Mouse (Mus musculus) forebrain, postnatal 0 days (tissue): ENCODE results near the gene Ubtd2. TPM values are rescaled to one million over a fixed set of nuclear protein-coding genes. Genes with fewer than 3 reads are reported as not detected.

Source experiments
- ATAC-seq: fragments of 200-750 bp; cut with Nextera tagmentation; 2 replicates; pipeline ENCODE4 v1.8.0; 2017; ENCODE audit warnings: mild to moderate bottlenecking, moderate library complexity
- DNase-seq: peaks from one replicate; pipeline ENCODE4 v3.0.0-alpha.2; 2015
- H3K27ac ChIP-seq: fragments of 300-500 bp; sonication (generic); 2 replicates; pipeline ENCODE4 v1.5.1; 2014; ENCODE audit warnings: low read depth, mild to moderate bottlenecking, antibody characterized with exemption, low read length, moderate library complexity, mixed read lengths
- H3K27me3 ChIP-seq: fragments of 300-500 bp; sonication (generic); 2 replicates; pipeline ENCODE4 v1.6.1; 2014; ENCODE audit warnings: mild to moderate bottlenecking, low read length, mixed read lengths; ENCODE audit not compliant: insufficient read depth
- H3K36me3 ChIP-seq: fragments of 300-500 bp; sonication (generic); 2 replicates; pipeline ENCODE4 v1.6.1; 2014; ENCODE audit warnings: mild to moderate bottlenecking, moderate library complexity; ENCODE audit not compliant: insufficient read depth
- H3K4me1 ChIP-seq: fragments of 300-500 bp; sonication (generic); 2 replicates; pipeline ENCODE4 v1.6.1; 2014; ENCODE audit warnings: antibody characterized with exemption; ENCODE audit not compliant: insufficient read depth
- H3K4me2 ChIP-seq: fragments of 300-500 bp; sonication (generic); 2 replicates; pipeline ENCODE4 v1.6.1; 2014; ENCODE audit warnings: low read depth, mild to moderate bottlenecking, moderate library complexity
- H3K4me3 ChIP-seq: fragments of 300-500 bp; sonication (generic); 2 replicates; pipeline ENCODE4 v1.5.1; 2014; ENCODE audit warnings: low read depth, low read length, mixed read lengths
- H3K9ac ChIP-seq: fragments of 300-500 bp; sonication (generic); 2 replicates; pipeline ENCODE4 v1.6.1; 2014; ENCODE audit warnings: mild to moderate bottlenecking
- H3K9me3 ChIP-seq: fragments of 300-500 bp; sonication (generic); 2 replicates; pipeline ENCODE4 v1.6.1; 2016; ENCODE audit warnings: low read length
- CTCF ChIP-seq: sonication (generic); IDR thresholded peaks from 2 replicates; pipeline ENCODE4 v1.5.1; 2016; ENCODE audit warnings: antibody characterized with exemption, control low read depth, low read depth
- WGBS: fragments of 180-500 bp; shearing (Covaris S2); extraction: QIAGEN DNeasy Blood & Tissue Kit; methylation state at CpG from one replicate; pipeline ENCODE4 v1.1.7; 2014; 5-methylcytosine and 5-hydroxymethylcytosine counted together
- polyA plus RNA-seq: library from polyadenylated mRNA; unstranded; fragments of >200 nt; fragmentation: Nextera tagmentation; extraction: Ambion mirVana; gene quantifications from 2 replicates; pipeline ENCODE4 v1.2.1, GENCODE M21; 2015
- total RNA-seq: library from RNA; depleted of rRNA; stranded (reverse); fragments of >200 nt; gene quantifications from 2 replicates; pipeline ENCODE4 v1.2.3, GENCODE M21; 2014

Gene Ubtd2
- total and polyA plus RNA-seq, 2 experiments from 2014 or later, result 36.0 to 56.1 TPM

DNA sequence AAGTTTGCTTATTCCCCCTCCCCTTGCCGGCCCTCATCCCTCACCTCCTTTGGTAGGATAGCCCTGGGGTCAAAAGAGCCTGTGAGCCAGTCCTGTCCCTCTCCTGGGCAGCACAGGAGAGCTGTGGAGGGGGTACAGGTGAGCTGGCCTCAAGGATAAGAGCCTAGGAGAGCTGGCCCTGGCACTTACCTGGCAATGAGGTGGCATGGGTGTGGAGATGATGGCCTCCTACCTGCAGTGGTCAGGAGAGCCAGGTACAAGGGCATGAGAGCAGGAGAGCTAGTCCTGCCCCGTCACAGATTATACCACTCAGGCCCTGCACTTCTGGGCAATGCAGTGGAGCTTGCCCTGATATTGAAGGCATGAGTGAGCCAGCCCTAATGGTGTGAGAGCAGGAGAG, 9.1 kb downstream of the Ubtd2 start:
- no peak; the same call in 1 of the 2 replicates for ATAC-seq
- no peaks in the 10 kb centered on the region for H3K36me3 ChIP-seq
- WGBS, result 71% methylated on average over 2 of the region's 2 CpGs

DNA sequence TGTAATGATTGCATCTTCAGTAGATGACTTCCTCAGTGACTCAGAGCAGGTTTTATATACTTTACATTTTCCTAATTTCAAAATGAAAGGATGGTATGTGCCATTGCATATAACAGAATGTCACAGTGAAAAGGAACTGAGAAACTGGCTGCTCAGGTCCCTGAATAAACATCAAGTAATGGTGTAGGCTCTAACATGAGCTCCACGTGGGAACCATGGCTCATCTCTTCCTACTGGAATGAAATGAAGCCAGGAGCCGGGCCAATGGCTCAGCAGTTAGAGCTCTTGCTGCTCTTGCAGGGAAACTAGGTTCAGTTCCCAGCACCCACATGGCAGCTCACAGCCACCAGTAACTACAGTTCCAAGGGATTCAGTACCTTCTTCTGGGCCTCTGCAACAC, 16.8 kb downstream of the Ubtd2 start:
- Histone ChIP-seq H3K27me3 (no peaks in the 10 kb centered on the region), H3K9me3 (no peaks in the 10 kb centered on the region), H3K4me1 (no peaks in the 10 kb centered on the region), H3K4me3 (no peak overlapping the region), H3K36me3 (no peaks in the 10 kb centered on the region), H3K27ac (no peak overlapping the region), H3K9ac (no peak overlapping the region), H3K4me2 (no peak overlapping the region)
- no peak for TF ChIP-seq CTCF
- ATAC-seq (no peak), DNase-seq (no peak)
- 74% methylated on average over 2 of the region's 2 CpGs for WGBS

More for the DNA sequence above, 9.1 kb downstream of the Ubtd2 start:
- Histone ChIP-seq H3K9me3 (no peaks in the 10 kb centered on the region), H3K9ac (no peak overlapping the region), H3K4me3 (no peak overlapping the region), H3K27me3 (no peaks in the 10 kb centered on the region), H3K4me1 (no peaks in the 10 kb centered on the region), H3K27ac (no peak overlapping the region), H3K4me2 (no peak overlapping the region)
- no peak for TF ChIP-seq CTCF
- DNase-seq, result no peak

DNA sequence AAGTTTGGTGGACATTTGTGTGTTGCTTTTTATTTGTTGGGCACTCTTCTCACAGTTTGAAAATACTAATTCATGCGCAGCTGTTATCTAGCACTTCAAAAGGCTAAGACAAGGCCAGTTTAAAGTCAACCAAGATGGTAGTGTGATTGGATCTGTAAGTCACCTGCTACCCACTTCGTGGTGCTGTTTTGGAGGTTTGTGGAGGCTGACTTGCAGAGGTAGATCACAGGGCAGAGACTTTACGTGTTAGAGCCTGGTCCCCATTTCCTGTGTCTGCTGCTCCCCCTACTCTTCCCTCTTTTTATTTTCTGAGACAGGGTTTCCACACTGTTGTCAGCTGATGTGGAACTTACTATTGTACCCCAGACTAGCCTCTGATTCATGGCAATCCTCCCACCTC, 19.6 kb downstream of the Ubtd2 start:
- Histone ChIP-seq H3K4me1 (no peaks in the 10 kb centered on the region), H3K27ac (no peak overlapping the region), H3K4me2 (no peak overlapping the region), H3K36me3 (no peaks in the 10 kb centered on the region), H3K27me3 (no peaks in the 10 kb centered on the region), H3K9ac (no peak overlapping the region), H3K9me3 (no peaks in the 10 kb centered on the region), H3K4me3 (no peak overlapping the region)
- WGBS, result 86% methylated on average over 3 of the region's 3 CpGs
- DNase-seq (no peak), ATAC-seq (no peak)
- no peak for TF ChIP-seq CTCF

DNA sequence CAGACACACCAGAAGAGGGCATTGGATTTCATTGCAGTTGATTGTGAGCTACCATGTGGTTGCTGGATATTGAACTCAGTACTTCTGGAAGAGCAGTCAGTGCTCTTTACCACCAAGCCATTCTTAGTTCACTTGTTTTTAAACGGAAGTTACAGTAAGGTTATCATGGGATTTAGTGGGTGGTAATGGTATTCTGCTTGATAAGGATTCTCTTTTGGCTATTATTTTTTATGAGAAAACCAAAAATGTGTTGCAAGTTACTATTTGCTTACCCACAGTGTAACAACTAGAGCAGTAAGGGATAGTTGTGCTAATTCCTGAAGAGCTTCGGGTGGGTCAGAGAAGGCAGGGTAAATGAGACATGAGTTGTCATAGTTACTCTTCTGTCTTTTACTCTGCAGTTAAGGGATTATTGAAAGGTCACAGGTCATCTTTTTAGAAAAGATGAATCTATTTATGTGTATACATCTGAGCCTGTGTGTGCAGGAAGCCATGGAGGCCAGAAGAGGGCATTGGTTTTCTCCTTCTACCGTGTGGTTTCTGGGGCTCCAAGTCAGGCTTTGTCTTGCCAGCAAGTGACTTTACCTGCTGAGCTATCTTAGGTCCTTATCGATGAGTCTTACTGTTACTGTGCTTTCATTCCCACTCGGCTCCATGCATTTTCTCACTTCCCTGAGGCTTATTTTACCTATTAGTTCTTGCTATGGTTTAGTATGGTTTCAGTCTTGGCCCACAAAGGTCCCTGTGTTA, 20.5 kb downstream of the Ubtd2 start:
- Histone ChIP-seq H3K27ac (no peak overlapping the region), H3K4me1 (no peaks in the 10 kb centered on the region), H3K9me3 (no peaks in the 10 kb centered on the region), H3K36me3 (no peaks in the 10 kb centered on the region), H3K27me3 (no peaks in the 10 kb centered on the region), H3K9ac (no peak overlapping the region), H3K4me2 (no peak overlapping the region), H3K4me3 (no peak overlapping the region)
- DNase-seq (no peak), ATAC-seq (no peak)
- TF ChIP-seq CTCF, result no peak
- WGBS, result 88% methylated on average over 5 of the region's 5 CpGs

DNA sequence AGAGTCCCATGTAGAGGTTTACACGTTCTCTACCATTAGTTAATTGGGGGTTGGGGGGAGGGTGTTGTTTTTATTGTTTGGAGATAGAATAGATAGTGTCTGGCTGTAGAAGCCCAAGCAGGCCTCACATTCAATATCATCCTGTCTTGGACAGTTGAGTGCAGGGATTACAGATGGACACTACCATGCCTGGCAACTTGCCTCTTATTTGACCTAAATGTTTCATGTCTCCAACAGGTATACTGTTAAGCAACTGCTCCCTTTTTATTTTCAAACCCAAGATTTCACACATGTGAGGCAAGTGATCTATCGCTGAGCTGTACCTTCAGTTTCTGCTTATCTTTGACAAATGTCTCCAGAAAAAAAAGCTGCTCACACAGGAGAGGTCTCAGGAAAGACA, 26.4 kb downstream of the Ubtd2 start:
- H3K9me3 ChIP-seq, result no peaks in the 10 kb centered on the region
- no peaks in the 10 kb centered on the region for H3K36me3 ChIP-seq
- H3K27ac ChIP-seq, result no peak overlapping the region
- H3K4me3 ChIP-seq, result no peak overlapping the region
- no peak overlapping the region for H3K9ac ChIP-seq
- H3K27me3 ChIP-seq, result no peaks in the 10 kb centered on the region
- no peak for ATAC-seq
- no peak for DNase-seq
- TF ChIP-seq CTCF, result no peak
- H3K4me1 ChIP-seq, result no peaks in the 10 kb centered on the region
- WGBS, result 74% methylated on average over 2 of the region's 2 CpGs
- H3K4me2 ChIP-seq, result no peak overlapping the region

DNA sequence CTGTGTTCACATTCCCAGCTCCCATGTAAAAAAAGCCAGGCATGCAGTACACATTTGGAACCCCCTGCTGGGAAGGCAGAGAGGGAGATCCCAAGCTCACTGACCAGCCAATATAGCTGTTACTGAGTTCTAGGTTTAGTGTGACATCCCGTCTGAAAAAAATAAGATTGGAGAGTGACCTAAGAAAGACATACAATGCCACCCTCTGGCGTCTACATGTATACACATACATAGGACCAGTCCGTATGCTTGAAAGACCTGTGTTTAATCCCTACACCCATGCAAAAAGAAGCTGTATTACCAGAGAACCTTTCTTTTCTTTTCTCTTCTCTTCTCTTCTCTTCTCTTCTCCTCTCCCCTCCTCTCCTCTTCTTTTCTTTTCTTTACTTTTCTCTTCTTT, 30.1 kb downstream of the Ubtd2 start:
- TF ChIP-seq CTCF, result no peak
- no peak overlapping the region for H3K4me3 ChIP-seq
- H3K9ac ChIP-seq, result no peak overlapping the region
- H3K4me2 ChIP-seq, result no peak overlapping the region
- 0 out of 2 replicates have a peak, but pooled peaks cover 3% of the 10 kb centered on the region for H3K4me1 ChIP-seq
- WGBS, result 66% methylated on average over 3 of the region's 3 CpGs
- no peaks in the 10 kb centered on the region for H3K36me3 ChIP-seq
- no peak overlapping the region for H3K27ac ChIP-seq
- H3K9me3 ChIP-seq, result no peaks in the 10 kb centered on the region
- DNase-seq (no peak), ATAC-seq (no peak)
- no peaks in the 10 kb centered on the region for H3K27me3 ChIP-seq

DNA sequence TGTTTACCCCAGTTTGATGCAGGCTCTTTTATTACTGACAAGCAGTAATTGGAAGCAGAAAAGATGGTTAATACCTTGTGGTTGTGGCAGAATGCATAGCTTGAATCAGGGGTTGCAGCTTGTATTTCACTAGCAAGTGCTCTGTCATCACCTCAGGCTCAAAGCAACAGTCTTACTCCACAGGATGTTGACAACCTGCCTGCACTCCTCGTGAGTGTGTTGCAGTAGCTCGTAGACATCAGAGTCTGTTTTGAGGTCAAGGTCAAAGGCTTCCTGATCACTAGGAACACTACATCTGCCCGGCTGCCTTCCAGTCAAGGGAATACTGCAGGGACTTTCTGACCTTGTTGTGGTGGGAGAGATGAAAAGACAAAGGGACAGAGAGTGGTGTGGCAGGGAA, 31.5 kb downstream of the Ubtd2 start:
- WGBS, result 82% methylated on average over 3 of the region's 3 CpGs
- no peak overlapping the region for H3K27ac ChIP-seq
- ATAC-seq, result no peak

More for the DNA sequence above, 31.5 kb downstream of the Ubtd2 start:
- 0 out of 2 replicates have a peak, but pooled peaks cover 5% of the 10 kb centered on the region for H3K4me1 ChIP-seq
- no peaks in the 10 kb centered on the region for H3K9me3 ChIP-seq
- H3K4me2 ChIP-seq, result no peak overlapping the region
- no peak overlapping the region for H3K4me3 ChIP-seq
- no peak overlapping the region for H3K9ac ChIP-seq
- no peak for TF ChIP-seq CTCF
- no peaks in the 10 kb centered on the region for H3K36me3 ChIP-seq
- no peak for DNase-seq
- H3K27me3 ChIP-seq, result no peaks in the 10 kb centered on the region
